Mouse (Mus musculus): ENCODE results near the gene Igf1r.

- TF ChIP-seq POLR2A (IDR thresholded peaks at IDR 0.05; ENCODE audit: low read depth, low read length) (no peak), CTCF (IDR thresholded peaks at IDR 0.05; ENCODE audit: extremely low read depth, insufficient read depth, insufficient read length, insufficient replicate concordance) (no peak)
Measured at GRCm38 (mm10) chr7:68227021-68227420, 274.4 kb downstream of the Igf1r start.

Measured in spleen, adult 2 months (tissue).